Mouse (Mus musculus): ENCODE measurements around the gene Arpc5. TPM values are rescaled to one million over a fixed set of nuclear protein-coding genes. Genes with fewer than 3 reads are reported as not detected.

Gene Arpc5
- polyA plus RNA-seq, 1 experiment, result 171 TPM

DNA sequence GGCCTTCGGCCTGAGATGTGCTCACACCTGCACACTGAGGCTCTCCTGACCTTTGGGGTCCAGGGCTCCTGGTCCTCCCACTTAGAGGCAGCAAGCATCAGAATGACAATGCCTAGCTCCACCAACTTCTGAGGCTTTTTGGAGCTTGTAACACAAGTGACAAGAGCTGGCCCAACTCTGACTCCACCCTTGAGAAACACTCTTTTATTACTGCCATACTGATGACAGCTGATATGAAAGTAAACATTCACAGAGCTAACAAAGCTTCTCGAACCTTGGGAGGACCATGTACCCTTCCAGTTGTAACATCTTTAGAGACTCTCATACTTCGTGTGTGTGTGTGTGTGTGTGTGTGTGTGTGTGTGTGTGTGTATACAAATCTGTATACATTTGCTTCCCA, 40.2 kb upstream of the Arpc5 start:
- no peak for DNase-seq
- no peak overlapping the region for H3K27ac ChIP-seq (ENCODE audit: control insufficient read depth, insufficient read depth, low read length)
- H3K4me1 ChIP-seq (replicated peaks; ENCODE audit: control insufficient read depth, insufficient read depth, low read length), result no peaks in the 10 kb centered on the region
- 85% methylated on average over 3 of the region's 3 CpGs for WGBS
- TF ChIP-seq CTCF (IDR thresholded peaks at IDR 0.05; ENCODE audit: borderline replicate concordance, control insufficient read depth, extremely low read depth, insufficient read depth, low read length, poor library complexity) (no peak), POLR2A (IDR thresholded peaks at IDR 0.05; ENCODE audit: control insufficient read depth, extremely low read depth, insufficient read depth, low read length, poor library complexity) (no peak)
- no peaks in the 10 kb centered on the region for H3K36me3 ChIP-seq (ENCODE audit: control insufficient read depth, insufficient read depth, low read length)
- no peaks in the 10 kb centered on the region for H3K27me3 ChIP-seq (ENCODE audit: control insufficient read depth, insufficient read depth, low read length)
- no peak overlapping the region for H3K4me3 ChIP-seq (ENCODE audit: control insufficient read depth, insufficient read depth, low read length)

GRCm38 (mm10) chr1:152727604-152728236, 38.6 kb upstream of the Arpc5 start:
- H3K4me3 ChIP-seq (ENCODE audit: control insufficient read depth, insufficient read depth, low read length), result no peak overlapping the region
- TF ChIP-seq POLR2A (IDR thresholded peaks at IDR 0.05; ENCODE audit: control insufficient read depth, extremely low read depth, insufficient read depth, low read length, poor library complexity), result no peak
- TF ChIP-seq CTCF (IDR thresholded peaks at IDR 0.05; ENCODE audit: borderline replicate concordance, control insufficient read depth, extremely low read depth, insufficient read depth, low read length, poor library complexity), result no peak
- H3K36me3 ChIP-seq (ENCODE audit: control insufficient read depth, insufficient read depth, low read length), result no peaks in the 10 kb centered on the region
- WGBS, result 64% methylated on average over 4 of the region's 5 CpGs
- no peaks in the 10 kb centered on the region for H3K27me3 ChIP-seq (ENCODE audit: control insufficient read depth, insufficient read depth, low read length)
- H3K4me1 ChIP-seq (replicated peaks; ENCODE audit: control insufficient read depth, insufficient read depth, low read length), result no peaks in the 10 kb centered on the region
- H3K27ac ChIP-seq (ENCODE audit: control insufficient read depth, insufficient read depth, low read length), result no peak overlapping the region
- DNase-seq, result no peak

- no peak for DNase-seq
- no peaks in the 10 kb centered on the region for H3K4me1 ChIP-seq (replicated peaks; ENCODE audit: control insufficient read depth, insufficient read depth, low read length)
- H3K4me3 ChIP-seq (ENCODE audit: control insufficient read depth, insufficient read depth, low read length), result no peak overlapping the region
- H3K27me3 ChIP-seq (ENCODE audit: control insufficient read depth, insufficient read depth, low read length), result no peaks in the 10 kb centered on the region
- H3K36me3 ChIP-seq (ENCODE audit: control insufficient read depth, insufficient read depth, low read length), result no peaks in the 10 kb centered on the region
- no peak for TF ChIP-seq POLR2A (IDR thresholded peaks at IDR 0.05; ENCODE audit: control insufficient read depth, extremely low read depth, insufficient read depth, low read length, poor library complexity)
- no peak for TF ChIP-seq CTCF (IDR thresholded peaks at IDR 0.05; ENCODE audit: borderline replicate concordance, control insufficient read depth, extremely low read depth, insufficient read depth, low read length, poor library complexity)
- 98% methylated on average over 9 of the region's 9 CpGs for WGBS
- H3K27ac ChIP-seq (ENCODE audit: control insufficient read depth, insufficient read depth, low read length), result no peak overlapping the region
Observed at GRCm38 (mm10) chr1:152738793-152739192, 27.5 kb upstream of the Arpc5 start.

DNA sequence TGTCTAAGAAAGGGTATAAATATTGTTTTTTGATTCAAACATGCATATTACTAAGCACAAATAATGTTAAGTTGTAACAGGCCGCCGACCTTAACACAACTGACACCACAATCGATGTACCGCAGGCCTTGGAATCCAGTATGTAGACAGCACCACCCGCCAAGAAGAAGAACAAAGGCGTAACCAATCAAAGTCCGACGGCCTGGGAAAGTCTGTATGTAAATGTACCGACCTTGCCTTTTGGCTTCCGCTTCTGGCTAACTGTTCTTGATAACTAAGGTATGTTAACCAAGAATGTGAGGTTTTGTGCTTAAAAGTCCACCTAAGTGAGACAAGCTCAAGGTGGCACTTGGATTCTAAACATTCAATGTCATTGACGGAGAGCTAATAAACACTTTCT, 27.0 kb upstream of the Arpc5 start:
- 96% methylated on average over 11 of the region's 11 CpGs for WGBS
- no peak for DNase-seq
- Histone ChIP-seq H3K27ac (ENCODE audit: control insufficient read depth, insufficient read depth, low read length) (no peak overlapping the region), H3K4me3 (ENCODE audit: control insufficient read depth, insufficient read depth, low read length) (no peak overlapping the region), H3K4me1 (replicated peaks; ENCODE audit: control insufficient read depth, insufficient read depth, low read length) (no peaks in the 10 kb centered on the region), H3K27me3 (ENCODE audit: control insufficient read depth, insufficient read depth, low read length) (no peaks in the 10 kb centered on the region), H3K36me3 (ENCODE audit: control insufficient read depth, insufficient read depth, low read length) (no peaks in the 10 kb centered on the region)
- TF ChIP-seq CTCF (IDR thresholded peaks at IDR 0.05; ENCODE audit: borderline replicate concordance, control insufficient read depth, extremely low read depth, insufficient read depth, low read length, poor library complexity) (no peak), POLR2A (IDR thresholded peaks at IDR 0.05; ENCODE audit: control insufficient read depth, extremely low read depth, insufficient read depth, low read length, poor library complexity) (no peak)

- WGBS, result 92% methylated on average over 15 of the region's 15 CpGs
- Histone ChIP-seq H3K4me3 (ENCODE audit: control insufficient read depth, insufficient read depth, low read length) (no peak overlapping the region), H3K36me3 (ENCODE audit: control insufficient read depth, insufficient read depth, low read length) (no peaks in the 10 kb centered on the region), H3K4me1 (replicated peaks; ENCODE audit: control insufficient read depth, insufficient read depth, low read length) (no peaks in the 10 kb centered on the region), H3K27me3 (ENCODE audit: control insufficient read depth, insufficient read depth, low read length) (no peaks in the 10 kb centered on the region), H3K27ac (ENCODE audit: control insufficient read depth, insufficient read depth, low read length) (no peak overlapping the region)
- TF ChIP-seq CTCF (IDR thresholded peaks at IDR 0.05; ENCODE audit: borderline replicate concordance, control insufficient read depth, extremely low read depth, insufficient read depth, low read length, poor library complexity), result no peak
- no peak for DNase-seq
Observed at GRCm38 (mm10) chr1:152743095-152743826, 23.1 kb upstream of the Arpc5 start.

- 33% methylated on average over 5 of the region's 5 CpGs for WGBS
Observed at GRCm38 (mm10) chr1:152746426-152746825, 19.9 kb upstream of the Arpc5 start.

More at GRCm38 (mm10) chr1:152746426-152746825, 19.9 kb upstream of the Arpc5 start:
- Histone ChIP-seq H3K36me3 (ENCODE audit: control insufficient read depth, insufficient read depth, low read length) (no peaks in the 10 kb centered on the region), H3K27ac (ENCODE audit: control insufficient read depth, insufficient read depth, low read length) (no peak overlapping the region), H3K27me3 (ENCODE audit: control insufficient read depth, insufficient read depth, low read length) (no peaks in the 10 kb centered on the region), H3K4me1 (replicated peaks; ENCODE audit: control insufficient read depth, insufficient read depth, low read length) (no peaks in the 10 kb centered on the region), H3K4me3 (ENCODE audit: control insufficient read depth, insufficient read depth, low read length) (no peak overlapping the region)
- DNase-seq, result peak; percentile 64
- TF ChIP-seq CTCF (IDR thresholded peaks at IDR 0.05; ENCODE audit: borderline replicate concordance, control insufficient read depth, extremely low read depth, insufficient read depth, low read length, poor library complexity) (no peak), POLR2A (IDR thresholded peaks at IDR 0.05; ENCODE audit: control insufficient read depth, extremely low read depth, insufficient read depth, low read length, poor library complexity) (no peak)

Data from thymus, adult 2 months (tissue).